ENCODE assay signal across 8 mouse cellular contexts in genomic region chr13:67728106-67728505, GRCm38 (mm10). TPM values are rescaled to one million over a fixed set of nuclear protein-coding genes. Genes with fewer than 3 reads are reported as not detected.
DNase-seq lines count a peak whose midpoint lies in the region; ATAC-seq and TF ChIP-seq lines count a peak whose summit lies in the region.

No protein-coding gene starts in this region.

- no peaks in the 10 kb centered on the region for H3K9me3 ChIP-seq in heart, embryonic 13.5 days
- peaks cover 34% of the 10 kb centered on the region for H3K9me3 ChIP-seq in E14TG2a.4 (ENCODE audit: low read length)
- no peaks in the 10 kb centered on the region for H3K9me3 ChIP-seq in forebrain, embryonic 16.5 days (ENCODE audit: control insufficient read depth, low read length)

- no peaks in the 10 kb centered on the region for H3K27me3 ChIP-seq in heart, embryonic 13.5 days (replicated peaks)
- H3K27me3 ChIP-seq in E14TG2a.4 (ENCODE audit: insufficient read depth, low read length), result no peaks in the 10 kb centered on the region
- no peaks in the 10 kb centered on the region for H3K27me3 ChIP-seq in forebrain, embryonic 16.5 days (replicated peaks; ENCODE audit: control insufficient read depth, insufficient read depth, low read length)

- peaks cover 33% of the 10 kb centered on the region for H3K79me2 ChIP-seq in macrophage (ENCODE audit: inconsistent target)

- 0 out of 2 replicates have a peak overlapping the region, but pooled peaks have one; percentile 32 for H3K27ac ChIP-seq in heart, embryonic 13.5 days (replicated peaks)
- H3K27ac ChIP-seq in forebrain, embryonic 16.5 days (ENCODE audit: low read length), result no peak overlapping the region
- peak overlapping the region; percentile 15; the same call in 1 of the 2 replicates for H3K27ac ChIP-seq in macrophage

- H3K36me3 ChIP-seq in heart, embryonic 13.5 days, result no peaks in the 10 kb centered on the region
- no peaks in the 10 kb centered on the region for H3K36me3 ChIP-seq in E14TG2a.4 (ENCODE audit: insufficient read depth, low read length)
- no peaks in the 10 kb centered on the region for H3K36me3 ChIP-seq in forebrain, embryonic 16.5 days (ENCODE audit: control insufficient read depth, insufficient read depth)
- no peaks in the 10 kb centered on the region for H3K36me3 ChIP-seq in macrophage (ENCODE audit: inconsistent target)

- H3K4me1 ChIP-seq in heart, embryonic 13.5 days, result peaks cover 17% of the 10 kb centered on the region
- peaks cover 28% of the 10 kb centered on the region for H3K4me1 ChIP-seq in E14TG2a.4 (replicated peaks; ENCODE audit: low read depth, low read length)
- peaks cover 8% of the 10 kb centered on the region for H3K4me1 ChIP-seq in forebrain, embryonic 16.5 days (replicated peaks; ENCODE audit: control insufficient read depth, insufficient read depth, low read length)

- H3K4me2 ChIP-seq in heart, embryonic 13.5 days, result peak overlapping the region; percentile 76
- peak overlapping the region; percentile 65 for H3K4me2 ChIP-seq in forebrain, embryonic 16.5 days (ENCODE audit: low read length)

- no peak for TF ChIP-seq CTCF in E14TG2a.4 (conservative IDR thresholded peaks at IDR 0.05; ENCODE audit: low read length)

- no peak for DNase-seq in heart, adult 8-10 months (ENCODE audit: low spot score)
- DNase-seq in gastrocnemius, adult 8-10 months (ENCODE audit: low spot score in 2 of 2), result no peak
- DNase-seq in right cerebral cortex, postnatal 14 days, result no peak
- no peak for DNase-seq in left cerebral cortex, postnatal 4 days

- WGBS in heart, embryonic 13.5 days, result 60% methylated on average over 1 of the region's 1 CpGs
- WGBS in forebrain, embryonic 16.5 days, result 77% methylated on average over 1 of the region's 1 CpGs
- 56% methylated on average over 1 of the region's 1 CpGs for WGBS in macrophage (ENCODE audit: missing documents)

- intact Hi-C loops in left cerebral cortex, postnatal 4 days (cut with DNase I), result loop anchor here (5.0 kb wide), 1 partner anchor 46 kb away; no protein-coding TSS in a partner anchor

- ATAC-seq in heart, embryonic 13.5 days (ENCODE audit: extremely low read depth, insufficient number of reproducible peaks, low FRiP score, low TSS enrichment), result no peak
- no peak for ATAC-seq in forebrain, embryonic 16.5 days

- H3K4me3 ChIP-seq in heart, embryonic 13.5 days, result peak overlapping the region; percentile 68
- H3K4me3 ChIP-seq in E14TG2a.4 (replicated peaks; ENCODE audit: low read length) (0 out of 2 replicates have a peak overlapping the region, but pooled peaks have one; percentile 73), macrophage (ENCODE audit: inconsistent target) (peak overlapping the region; percentile 63)
- H3K4me3 ChIP-seq in forebrain, embryonic 16.5 days (replicated peaks; ENCODE audit: low read length), result no peak overlapping the region

- H3K9ac ChIP-seq in heart, embryonic 13.5 days, result peak overlapping the region; percentile 84; the same call in 1 of the 2 replicates
- no peak overlapping the region for H3K9ac ChIP-seq in forebrain, embryonic 16.5 days (replicated peaks; ENCODE audit: low read depth, low read length)

RNA-seq across cellular contexts. Expression of gene Zfp65, which starts 0.9 kb away (rescaled TPM):
- polyA plus RNA-seq in heart, embryonic 13.5 days (2015; fragmentation: Nextera tagmentation; extraction: Ambion mirVana), result 3.7 and 4.4 TPM in 2 replicates
- total RNA-seq in heart, adult 8-10 months (2022), result 1 to 10 TPM; 5.2 to 6.5 (median 5.7) TPM
- polyA plus RNA-seq in forebrain, embryonic 16.5 days (2015; fragmentation: Nextera tagmentation; extraction: Ambion mirVana), result 12.0 and 14.0 TPM in 2 replicates
- total RNA-seq in macrophage (2018; cell fraction: chromatin; rRNA removed), result 10 to 100 TPM in 15 of 26 experiments, 1 to 10 TPM in 11; 4.4 to 27.5 (median 11.3) TPM
- 10 to 100 TPM in 18 of 26 experiments, 1 to 10 TPM in 8; 4.5 to 16.7 (median 13.0) TPM for total RNA-seq in macrophage (2018; cell fraction: cytosol; rRNA removed)
- total RNA-seq in macrophage (2018; cell fraction: nucleus; rRNA removed), result 10 to 100 TPM in 10 of 26 experiments, 1 to 10 TPM in 16; 3.7 to 24.4 (median 9.0) TPM
- polyA plus RNA-seq in macrophage (2018), result 11.0 to 17.4 TPM (median 11.8 TPM) in 3 replicates
- total RNA-seq in gastrocnemius, adult 8-10 months (2022), result 1 to 10 TPM; 5.6 to 6.2 (median 5.6) TPM
- total RNA-seq in left cerebral cortex, postnatal 4 days (2021), result 10 to 100 TPM; 20.6 TPM

RNA-seq across cellular contexts. Expression of gene Zfp85, which starts 26.9 kb away (rescaled TPM):
- 2.4 and 3.2 TPM in 2 replicates for polyA plus RNA-seq in heart, embryonic 13.5 days (2015; fragmentation: Nextera tagmentation; extraction: Ambion mirVana)
- total RNA-seq in heart, adult 8-10 months (2022), result 1 to 10 TPM; 2.0 to 2.5 (median 2.3) TPM
- polyA plus RNA-seq in forebrain, embryonic 16.5 days (2015; fragmentation: Nextera tagmentation; extraction: Ambion mirVana), result 8.2 and 9.0 TPM in 2 replicates
- 1 to 10 TPM in 17 of 26 experiments, under 1 TPM in 7, not detected in 2; 0.36 to 8.1 (median 2.1) TPM for total RNA-seq in macrophage (2018; cell fraction: chromatin; rRNA removed)
- total RNA-seq in macrophage (2018; cell fraction: cytosol; rRNA removed), result 1 to 10 TPM in 20 of 26 experiments, under 1 TPM in 6; 0.14 to 4.2 (median 2.5) TPM
- 1 to 10 TPM in 19 of 26 experiments, under 1 TPM in 6, not detected in 1; 0.36 to 7.8 (median 1.8) TPM for total RNA-seq in macrophage (2018; cell fraction: nucleus; rRNA removed)
- 2.2 to 4.9 TPM (median 4.3 TPM) in 3 replicates for polyA plus RNA-seq in macrophage (2018)
- 1 to 10 TPM; 2.3 to 3.3 (median 2.9) TPM for total RNA-seq in gastrocnemius, adult 8-10 months (2022)
- total RNA-seq in left cerebral cortex, postnatal 4 days (2021), result 1 to 10 TPM; 7.2 to 9.1 TPM

RNA-seq across cellular contexts. Expression of gene Zfp738, which starts 41.2 kb away (rescaled TPM):
- 6.7 and 7.8 TPM in 2 replicates for polyA plus RNA-seq in heart, embryonic 13.5 days (2015; fragmentation: Nextera tagmentation; extraction: Ambion mirVana)
- 1 to 10 TPM; 3.6 to 6.2 (median 4.6) TPM for total RNA-seq in heart, adult 8-10 months (2022)
- polyA plus RNA-seq in forebrain, embryonic 16.5 days (2015; fragmentation: Nextera tagmentation; extraction: Ambion mirVana), result 14.8 and 17.2 TPM in 2 replicates
- 100 to 1,000 TPM in 2 of 26 experiments, 10 to 100 TPM in 24; 15.5 to 122 (median 52.7) TPM for total RNA-seq in macrophage (2018; cell fraction: chromatin; rRNA removed)
- total RNA-seq in macrophage (2018; cell fraction: cytosol; rRNA removed), result 10 to 100 TPM in 5 of 26 experiments, 1 to 10 TPM in 21; 3.6 to 11.3 (median 8.0) TPM
- total RNA-seq in macrophage (2018; cell fraction: nucleus; rRNA removed), result 10 to 100 TPM; 10.1 to 70.6 (median 23.7) TPM
- 4.4 to 8.6 TPM (median 6.8 TPM) in 3 replicates for polyA plus RNA-seq in macrophage (2018)
- 1 to 10 TPM; 3.1 to 4.8 (median 3.6) TPM for total RNA-seq in gastrocnemius, adult 8-10 months (2022)
- 10 to 100 TPM; 21.5 to 25.0 TPM for total RNA-seq in left cerebral cortex, postnatal 4 days (2021)

RNA-seq across cellular contexts. Expression of gene Zfp493, which starts 51.4 kb away (rescaled TPM):
- 1.2 and 1.9 TPM in 2 replicates for polyA plus RNA-seq in heart, embryonic 13.5 days (2015; fragmentation: Nextera tagmentation; extraction: Ambion mirVana)
- total RNA-seq in heart, adult 8-10 months (2022), result 1 to 10 TPM in 3 of 4 experiments, under 1 TPM in 1; 1.00 to 2.0 (median 1.5) TPM
- polyA plus RNA-seq in forebrain, embryonic 16.5 days (2015; fragmentation: Nextera tagmentation; extraction: Ambion mirVana), result 3.4 and 3.6 TPM in 2 replicates
- total RNA-seq in macrophage (2018; cell fraction: chromatin; rRNA removed), result 1 to 10 TPM in 16 of 26 experiments, under 1 TPM in 10; 0.37 to 5.5 (median 1.2) TPM
- 1 to 10 TPM in 21 of 26 experiments, under 1 TPM in 5; 0.37 to 3.2 (median 2.0) TPM for total RNA-seq in macrophage (2018; cell fraction: cytosol; rRNA removed)
- 1 to 10 TPM in 17 of 26 experiments, under 1 TPM in 9; 0.28 to 7.0 (median 1.6) TPM for total RNA-seq in macrophage (2018; cell fraction: nucleus; rRNA removed)
- polyA plus RNA-seq in macrophage (2018), result 2.4 to 3.7 TPM (median 2.5 TPM) in 3 replicates
- total RNA-seq in gastrocnemius, adult 8-10 months (2022), result 1 to 10 TPM; 3.7 to 5.5 (median 4.4) TPM
- total RNA-seq in left cerebral cortex, postnatal 4 days (2021), result 1 to 10 TPM; 3.2 to 4.9 TPM
